20 mouse cellular contexts compared by ENCODE assay signal in the genomic region with DNA sequence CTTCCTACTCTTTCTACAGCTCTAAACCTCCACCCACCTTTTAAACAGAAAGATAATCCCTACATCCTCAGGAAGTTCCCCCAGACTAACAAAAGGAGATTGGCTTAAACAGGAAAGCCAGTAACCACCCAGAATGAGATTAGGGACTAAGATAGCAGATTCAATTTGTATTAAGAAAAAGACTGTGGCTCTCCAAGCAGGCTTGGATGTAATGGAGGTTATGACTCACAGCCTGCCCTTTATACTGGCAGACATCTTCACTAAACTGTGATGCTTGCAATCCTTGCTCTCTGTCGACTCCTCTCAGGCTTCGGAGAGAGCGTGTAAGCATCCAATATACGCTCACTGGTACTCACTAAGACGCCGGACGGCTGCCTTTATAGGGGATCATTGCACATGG.
DNase-seq lines count a peak whose midpoint lies in the region; ATAC-seq and TF ChIP-seq lines count a peak whose summit lies in the region.
"Had no signal": no experiment of that assay in that cellular context is flagged by ENCODE, and none has a peak within 500 bp of the region (broad histone marks: within the 10 kb centered on the region; RNA-seq: fewer than 3 reads in every experiment).

No protein-coding gene starts in this region.

- peak overlapping the region; percentile 63; the same call in 1 of the 2 replicates for H3K27ac ChIP-seq in heart, embryonic 10.5 days
- peak overlapping the region; percentile 47 for H3K27ac ChIP-seq in liver, embryonic 11.5 days (ENCODE audit: low read depth, low read length)
- H3K27ac ChIP-seq in liver, postnatal 0 days (ENCODE audit: low read depth) = no peak overlapping the region
- no peak overlapping the region for H3K27ac ChIP-seq in forebrain, embryonic 12.5 days
- H3K27ac ChIP-seq: embryonic facial prominence, embryonic 15.5 days; forebrain, embryonic 10.5 days; left cerebral cortex, adult 2 months; liver, embryonic 15.5 days had no signal

- no peaks in the 10 kb centered on the region for H3K36me3 ChIP-seq in heart, embryonic 10.5 days
- H3K36me3 ChIP-seq in liver, embryonic 11.5 days (ENCODE audit: control insufficient read depth, insufficient read depth, low read length) = no peaks in the 10 kb centered on the region
- H3K36me3 ChIP-seq in liver, postnatal 0 days (replicated peaks; ENCODE audit: insufficient read depth, low read length) = no peaks in the 10 kb centered on the region
- no peaks in the 10 kb centered on the region for H3K36me3 ChIP-seq in forebrain, embryonic 12.5 days (replicated peaks)
- H3K36me3 ChIP-seq: embryonic facial prominence, embryonic 15.5 days; forebrain, embryonic 10.5 days; liver, embryonic 15.5 days had no signal

- H3K4me2 ChIP-seq in liver, embryonic 11.5 days = no peak overlapping the region
- H3K4me2 ChIP-seq in liver, postnatal 0 days (ENCODE audit: low read depth, low read length) = no peak overlapping the region
- H3K4me2 ChIP-seq in forebrain, embryonic 12.5 days = no peak overlapping the region
- H3K4me2 ChIP-seq: embryonic facial prominence, embryonic 15.5 days; liver, embryonic 15.5 days had no signal

- no peak for TF ChIP-seq CTCF in liver, postnatal 0 days (IDR thresholded peaks at IDR 0.05; ENCODE audit: low read depth)

- TF ChIP-seq EP300 in liver, postnatal 0 days (IDR thresholded peaks at IDR 0.05; ENCODE audit: low read depth) = no peak

- 78% methylated on average over 7 of the region's 7 CpGs for WGBS in heart, embryonic 10.5 days
- 76% methylated on average over 7 of the region's 7 CpGs for WGBS in liver, embryonic 11.5 days
- whole genome bisulfite sequencing in liver, postnatal 0 days (ENCODE audit: insufficient replicate concordance) = 73% methylated on average over 7 of the region's 7 CpGs
- WGBS in forebrain, embryonic 12.5 days = 96% methylated on average over 7 of the region's 7 CpGs

- H3K4me1 ChIP-seq in heart, embryonic 10.5 days = peaks cover 11% of the 10 kb centered on the region; the same call in 1 of the 2 replicates
- peaks cover 13% of the 10 kb centered on the region for H3K4me1 ChIP-seq in liver, embryonic 11.5 days (replicated peaks; ENCODE audit: control insufficient read depth, insufficient read depth, low read length)
- H3K4me1 ChIP-seq in liver, postnatal 0 days (ENCODE audit: insufficient read depth) = no peaks in the 10 kb centered on the region
- peaks cover 8% of the 10 kb centered on the region; the same call in 1 of the 2 replicates for H3K4me1 ChIP-seq in forebrain, embryonic 12.5 days
- H3K4me1 ChIP-seq: embryonic facial prominence, embryonic 15.5 days; forebrain, embryonic 10.5 days; liver, embryonic 15.5 days had no signal

- no peak overlapping the region for H3K9ac ChIP-seq in liver, embryonic 11.5 days (ENCODE audit: low read depth, low read length)
- no peak overlapping the region for H3K9ac ChIP-seq in liver, postnatal 0 days (replicated peaks)
- H3K9ac ChIP-seq in forebrain, embryonic 12.5 days = no peak overlapping the region
- H3K9ac ChIP-seq: embryonic facial prominence, embryonic 15.5 days; liver, embryonic 15.5 days had no signal

- no peak for DNase-seq in heart, embryonic 10.5 days (ENCODE audit: low spot score)
- no peak for DNase-seq in heart, adult 8-10 months (ENCODE audit: low spot score)
- DNase-seq in liver, embryonic 11.5 days (ENCODE audit: low spot score) = no peak
- DNase-seq in liver, postnatal 0 days = no peak
- DNase-seq in 416B (ENCODE audit: low read depth) = peak; percentile 56
- DNase-seq: B cell, adult 2 months; cerebellum, postnatal 10 days; embryo, embryonic 11 days; gastrocnemius, postnatal 14 days; kidney, adult 8-10 months; kidney, postnatal 25 days; right cerebral cortex, postnatal 4 days; thymus, postnatal 36 days had no signal

- H3K27me3 ChIP-seq in heart, embryonic 10.5 days (ENCODE audit: insufficient read depth, poor library complexity, severe bottlenecking) = no peaks in the 10 kb centered on the region
- no peaks in the 10 kb centered on the region for H3K27me3 ChIP-seq in liver, embryonic 11.5 days (replicated peaks; ENCODE audit: control insufficient read depth, insufficient read depth, low read length)
- H3K27me3 ChIP-seq in liver, postnatal 0 days (ENCODE audit: insufficient read depth, low read length) = no peaks in the 10 kb centered on the region
- no peaks in the 10 kb centered on the region for H3K27me3 ChIP-seq in forebrain, embryonic 12.5 days
- H3K27me3 ChIP-seq: embryonic facial prominence, embryonic 15.5 days; liver, embryonic 15.5 days had no signal

- no peak overlapping the region for H3K4me3 ChIP-seq in heart, embryonic 10.5 days
- H3K4me3 ChIP-seq in liver, embryonic 11.5 days (ENCODE audit: low read depth, low read length) = no peak overlapping the region
- H3K4me3 ChIP-seq in liver, postnatal 0 days (ENCODE audit: low read depth, low read length) = no peak overlapping the region
- no peak overlapping the region for H3K4me3 ChIP-seq in forebrain, embryonic 12.5 days (replicated peaks)
- H3K4me3 ChIP-seq: embryonic facial prominence, embryonic 15.5 days; forebrain, embryonic 10.5 days; left cerebral cortex, adult 2 months; liver, embryonic 15.5 days had no signal

- H3K9me3 ChIP-seq in heart, embryonic 10.5 days = no peaks in the 10 kb centered on the region
- H3K9me3 ChIP-seq in liver, embryonic 11.5 days (ENCODE audit: control insufficient read depth, low read length) = no peaks in the 10 kb centered on the region
- H3K9me3 ChIP-seq in liver, postnatal 0 days (ENCODE audit: low read length) = no peaks in the 10 kb centered on the region
- H3K9me3 ChIP-seq in forebrain, embryonic 12.5 days = no peaks in the 10 kb centered on the region
- H3K9me3 ChIP-seq: embryonic facial prominence, embryonic 15.5 days; forebrain, embryonic 10.5 days; liver, embryonic 15.5 days had no signal

- ATAC-seq in liver, embryonic 11.5 days (replicated peaks; ENCODE audit: low FRiP score) = no peak
- ATAC-seq in liver, postnatal 0 days = no peak
- peak; percentile 45 for ATAC-seq in common myeloid progenitor, adult 5-6 weeks (replicated peaks; ENCODE audit: low read depth, poor library complexity, severe bottlenecking)
- no peak for ATAC-seq in forebrain, embryonic 12.5 days (ENCODE audit: low FRiP score)
- ATAC-seq: inflammation-experienced regulatory T-cells, adult 6 months had no signal

Comparison
In these comparisons a context has a peak if more than half of its experiments do, and no peak if none do; other contexts are left out.
1. H3K27ac ChIP-seq: peak in heart, embryonic 10.5 days (single experiment) and liver, embryonic 11.5 days (single experiment); none in liver, postnatal 0 days (single experiment) and forebrain, embryonic 12.5 days (single experiment).